Mouse (Mus musculus) bone marrow, adult 2 months (tissue): ENCODE data around the gene Vmn1r93.
"Not testable (repeated sequence)": the region's sequence is repeated elsewhere in the genome, so short reads cannot be mapped to it uniquely, and the experiment has no call there.

Source experiments
- CTCF ChIP-seq: fragments of 200-500 bp; IDR thresholded peaks from 2 replicates; pipeline ENCODE4 v1.5.1; 2011; ENCODE audit warnings: low read length, control low read depth; ENCODE audit not compliant: control insufficient read depth, insufficient read depth
- POLR2A ChIP-seq: fragments of 200-500 bp; IDR thresholded peaks from 2 replicates; pipeline ENCODE4 v1.6.1; 2011; ENCODE audit warnings: low read depth, mild to moderate bottlenecking, control low read depth, low read length, borderline replicate concordance; ENCODE audit not compliant: control insufficient read depth

DNA sequence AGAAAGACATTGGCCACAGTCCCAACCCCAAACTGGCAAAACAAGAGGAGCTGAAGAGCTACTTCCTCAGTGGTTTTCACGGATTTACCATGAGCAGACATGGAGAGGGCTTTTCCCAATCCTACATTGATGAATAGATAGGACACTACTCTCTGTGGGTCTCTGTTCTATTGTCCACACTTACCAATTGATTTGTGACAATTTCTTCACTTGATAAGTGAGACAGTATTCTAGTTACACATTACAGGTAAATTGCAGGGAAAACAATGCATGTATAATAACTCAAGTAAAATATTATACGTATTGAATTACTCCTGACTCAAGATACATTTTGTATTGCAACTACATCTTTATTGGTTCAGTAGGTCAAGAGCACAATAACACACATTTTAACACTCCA is 16.4 kb downstream of the Vmn1r93 start, which contains the start of gene Gm16442:
- not testable (repeated sequence) for TF ChIP-seq CTCF, POLR2A
